Mouse (Mus musculus) frontal cortex, postnatal 10 days (tissue): ENCODE measurements around the gene Eif2s1.
"Not testable (repeated sequence)": the region's sequence is repeated elsewhere in the genome, so short reads cannot be mapped to it uniquely, and the experiment has no call there.

Experiments used
- DNase-seq, 2 experiments: peaks; one replicate each; pipeline ENCODE4 v3.0.0; 2022; ENCODE audit warnings: low spot score in 2 of 2, mixed read lengths in 1 of 2

Gene Eif2s1

DNA sequence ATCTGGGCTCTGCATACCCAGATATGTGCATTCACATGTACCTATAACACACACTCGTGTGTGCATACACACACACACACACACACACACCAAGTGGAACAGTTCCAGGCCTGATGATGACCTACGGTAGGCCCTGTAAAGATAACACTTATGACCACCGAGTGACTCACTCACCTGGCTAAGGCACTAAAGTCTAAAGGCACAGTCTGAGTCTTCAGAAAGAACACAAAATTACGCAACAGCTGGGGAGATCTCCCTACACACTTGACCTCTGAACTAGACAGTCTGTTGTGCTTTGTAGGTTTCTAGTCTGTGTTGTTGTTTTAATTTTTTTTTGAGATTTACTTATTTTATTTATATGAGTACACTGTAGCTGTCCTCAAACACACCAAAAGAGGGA, 52.8 kb downstream of the Eif2s1 start:
- no peak for DNase-seq

DNA sequence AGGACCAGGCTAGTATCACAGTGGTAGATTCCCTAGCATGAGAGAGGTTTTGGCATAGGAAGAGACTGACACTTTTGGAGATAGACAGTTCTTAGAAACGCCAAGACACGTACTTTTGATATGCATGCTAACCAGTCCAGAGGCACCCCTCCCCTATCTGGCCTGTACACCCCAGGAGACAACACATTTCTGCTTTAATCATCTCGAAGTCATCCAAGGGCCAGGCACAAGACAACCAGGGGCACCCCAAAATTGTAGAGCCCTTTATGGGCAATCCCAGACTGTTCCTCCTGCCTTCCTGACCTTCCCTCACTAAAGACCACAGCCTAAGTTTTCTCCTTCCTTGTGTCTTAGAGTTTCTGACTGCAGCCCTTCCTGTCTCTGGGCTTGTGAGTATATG, 53.9 kb downstream of the Eif2s1 start:
- no peak for DNase-seq

DNA sequence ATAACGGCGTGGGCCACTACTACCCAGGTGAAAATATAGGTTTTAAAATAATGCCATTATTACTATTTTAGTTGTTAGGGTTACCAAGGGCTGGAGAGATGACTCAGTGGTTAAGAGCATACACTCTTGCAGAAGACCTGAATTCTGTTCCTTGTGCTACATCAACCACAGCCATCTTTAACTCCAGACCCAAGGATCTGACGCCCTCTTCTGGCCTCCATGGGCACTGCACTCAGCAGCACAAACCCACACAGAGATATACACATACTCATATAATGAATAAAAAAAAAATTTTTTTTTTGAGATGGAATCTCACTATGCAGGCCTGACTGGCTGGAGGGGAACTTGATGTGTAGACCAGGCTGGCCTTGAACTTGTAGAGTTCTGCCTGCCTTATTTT, 54.7 kb downstream of the Eif2s1 start:
- no peak for DNase-seq

DNA sequence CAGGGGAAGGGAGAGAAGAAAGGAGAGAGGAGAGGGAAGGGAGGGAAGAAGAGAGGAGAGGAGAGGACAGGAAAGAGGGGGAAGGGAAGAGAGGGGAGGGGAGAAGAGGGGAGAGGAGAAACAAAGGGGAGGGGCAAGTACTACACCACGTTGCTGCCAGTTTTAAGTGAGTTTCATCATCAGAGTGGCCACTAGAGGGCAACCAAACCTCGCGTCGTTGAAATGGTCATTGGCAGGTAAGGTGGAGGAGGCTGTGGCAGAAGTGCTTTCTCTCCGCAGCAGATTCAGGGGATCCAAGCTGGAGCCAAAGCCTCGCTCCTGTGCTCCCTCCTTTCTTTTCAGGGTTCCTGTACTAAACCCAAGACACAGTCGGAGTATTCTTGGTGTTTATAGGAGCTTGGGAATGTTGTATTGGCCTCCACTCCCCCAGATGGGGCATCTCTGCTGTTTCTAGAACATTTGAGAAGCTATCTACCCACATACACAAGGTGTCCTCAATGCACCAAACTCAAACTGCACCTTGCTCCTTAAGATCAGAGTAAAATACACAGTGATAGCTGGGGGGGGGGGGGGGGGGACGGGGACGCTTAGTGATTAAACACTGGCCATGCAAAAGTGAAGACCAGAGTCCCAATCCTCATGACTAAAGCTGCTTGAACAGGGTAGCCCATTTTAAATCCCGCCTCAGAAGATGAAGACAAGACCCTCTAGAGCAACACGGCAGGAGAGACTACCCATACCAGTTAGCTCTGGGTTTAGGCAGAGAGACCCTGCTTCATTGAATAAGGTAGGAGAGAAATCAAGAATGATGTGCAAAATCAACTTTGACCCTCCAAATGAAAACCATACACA, 56.8 kb downstream of the Eif2s1 start:
- peak; percentile 50 to 78 for DNase-seq

- peak; percentile 46 to 50 for DNase-seq
Observed at GRCm38 (mm10) chr12:78919079-78919712, 57.6 kb downstream of the Eif2s1 start.

DNA sequence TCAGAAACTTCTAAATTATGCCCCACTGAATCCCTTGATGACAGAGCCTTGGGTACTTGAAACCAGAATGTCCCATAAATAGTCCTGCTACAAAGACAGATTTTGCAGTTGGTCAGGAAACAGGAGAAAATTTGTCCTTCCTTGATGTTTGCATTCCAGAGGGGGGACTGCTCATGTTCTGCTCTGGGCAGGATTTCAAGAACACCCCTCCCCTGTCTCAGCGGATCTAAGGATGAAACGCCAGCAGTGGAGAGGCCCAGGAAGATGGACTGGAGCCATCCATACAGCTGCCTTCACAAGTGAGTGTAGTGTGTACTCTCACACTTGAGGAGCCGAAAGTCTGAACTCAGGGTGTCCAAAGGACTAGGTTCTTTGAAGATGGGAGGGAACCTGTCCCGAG, 59.8 kb downstream of the Eif2s1 start:
- DNase-seq, result no peak

- no peak for DNase-seq
Observed at GRCm38 (mm10) chr12:78922058-78922457, 60.4 kb downstream of the Eif2s1 start.

GRCm38 (mm10) chr12:78922977-78923376, 61.4 kb downstream of the Eif2s1 start:
- not testable (repeated sequence) for DNase-seq

GRCm38 (mm10) chr12:78923539-78924189, 62.0 kb downstream of the Eif2s1 start:
- DNase-seq, result peak in 1 of 2 experiments; percentile 19

GRCm38 (mm10) chr12:78927287-78927686, 65.7 kb downstream of the Eif2s1 start:
- no peak for DNase-seq

GRCm38 (mm10) chr12:78929900-78930299, 68.3 kb downstream of the Eif2s1 start:
- DNase-seq, result no peak

DNA sequence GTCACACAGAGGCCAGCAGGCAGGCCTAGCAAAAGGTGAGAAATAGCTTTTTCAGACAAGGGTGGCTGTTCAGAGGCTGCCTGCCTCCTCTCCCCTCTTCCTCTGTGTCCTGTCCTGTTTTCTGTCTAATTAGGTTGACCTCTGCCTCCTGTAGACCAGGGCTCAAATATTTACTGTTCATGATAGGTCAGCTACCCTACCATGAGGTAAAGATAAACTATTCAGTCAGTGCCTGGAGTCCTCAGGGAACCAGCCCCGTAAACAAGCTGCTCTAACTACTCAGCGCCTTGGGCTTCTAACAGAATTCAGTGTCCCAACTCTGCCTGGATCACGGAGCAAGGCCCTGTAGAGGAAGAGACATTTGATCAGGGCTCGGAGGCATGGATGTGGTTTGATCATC, 74.9 kb downstream of the Eif2s1 start:
- DNase-seq, result no peak
